ENCODE assay signal across 8 mouse cellular contexts in genomic region chr7:43422995-43423617, GRCm38 (mm10). TPM values are rescaled to one million over a fixed set of nuclear protein-coding genes. Genes with fewer than 3 reads are reported as not detected.
A peak's percentile ranks its signal among the peaks of the same experiment; 100 is the strongest.
DNase-seq lines count a peak whose midpoint lies in the region; ATAC-seq and TF ChIP-seq lines count a peak whose summit lies in the region.

No protein-coding gene starts in this region.

- 0 out of 2 replicates have a peak overlapping the region, but pooled peaks have one; percentile 5 for H3K4me3 ChIP-seq in hindbrain, embryonic 15.5 days

- no peak for DNase-seq in Patski (ENCODE audit: low read depth, low spot score)
- DNase-seq in cerebellum, postnatal 25 days, result peak; percentile 86 to 92
- peak; percentile 87 to 90 for DNase-seq in frontal cortex, postnatal 36 days (ENCODE audit: low spot score in 2 of 2)
- peak; percentile 74 to 81 for DNase-seq in layer of hippocampus, postnatal 36 days
- DNase-seq in lung, postnatal 36 days, result peak; percentile 92
- peak; percentile 54 for DNase-seq in retina, postnatal 7 days (ENCODE audit: low read depth, low spot score)
- peak; percentile 68 to 84 for DNase-seq in urinary bladder, adult 18-20 months (ENCODE audit: low spot score in 2 of 2)

- in situ Hi-C loops in Patski (cut with MboI; ENCODE audit: low pct_unique_long_range_greater_than_20kb), result no loop called here

- H3K27ac ChIP-seq in hindbrain, embryonic 15.5 days (replicated peaks), result no peak overlapping the region

- ATAC-seq in Patski, result peak; percentile 98
- ATAC-seq in hindbrain, embryonic 15.5 days (ENCODE audit: low FRiP score, low read depth), result peak; percentile 94

- no peaks in the 10 kb centered on the region for H3K36me3 ChIP-seq in hindbrain, embryonic 15.5 days

- peak overlapping the region; percentile 36 for H3K4me2 ChIP-seq in hindbrain, embryonic 15.5 days

- H3K9me3 ChIP-seq in hindbrain, embryonic 15.5 days, result no peaks in the 10 kb centered on the region

- H3K9ac ChIP-seq in hindbrain, embryonic 15.5 days, result no peak overlapping the region

- POLR2A ChIA-PET in Patski (lab: Charles Lee), result interaction anchor here (0.7 to 0.8 kb wide), 2 partner anchors 20 to 918 kb away, joined by 3 read pairs; partner anchors contain the start of gene Zfp141

- TF ChIP-seq CTCF in Patski (IDR thresholded peaks at IDR 0.05), result peak; percentile 95

- H3K4me1 ChIP-seq in hindbrain, embryonic 15.5 days (replicated peaks), result peaks cover 5% of the 10 kb centered on the region

- 18% methylated on average over 11 of the region's 11 CpGs for WGBS in hindbrain, embryonic 15.5 days

- H3K27me3 ChIP-seq in Patski, result no peaks in the 10 kb centered on the region
- H3K27me3 ChIP-seq in hindbrain, embryonic 15.5 days, result no peaks in the 10 kb centered on the region

- CTCF ChIA-PET in Patski (lab: Charles Lee), result interaction anchor here (0.6 to 3.4 kb wide), 15 partner anchors 8 to 114 kb away, joined by 3 to 17 read pairs (median 5); partner anchors contain the start of genes Etfb, Gm45233, Nkg7 and Vsig10l

RNA-seq across cellular contexts. Expression of gene Lim2, which starts 4.4 kb away (rescaled TPM):
- polyA plus RNA-seq in Patski (2021), result not detected
- not detected in 2 replicates for polyA plus RNA-seq in hindbrain, embryonic 15.5 days (2015; fragmentation: Nextera tagmentation; extraction: Ambion mirVana)
- not detected for total RNA-seq in layer of hippocampus, postnatal 36 days (2021)

RNA-seq across cellular contexts. Expression of gene Nkg7, which starts 13.8 kb away (rescaled TPM):
- 0.23 TPM for polyA plus RNA-seq in Patski (2021)
- polyA plus RNA-seq in hindbrain, embryonic 15.5 days (2015; fragmentation: Nextera tagmentation; extraction: Ambion mirVana), result not detected in 2 replicates
- total RNA-seq in layer of hippocampus, postnatal 36 days (2021), result not detected

RNA-seq across cellular contexts. Expression of gene Siglecg, which starts 15.1 kb away (rescaled TPM):
- 0.56 TPM for polyA plus RNA-seq in Patski (2021)
- polyA plus RNA-seq in hindbrain, embryonic 15.5 days (2015; fragmentation: Nextera tagmentation; extraction: Ambion mirVana), result 0.14 TPM in 1 of 2 replicates, not detected in the other
- not detected for total RNA-seq in layer of hippocampus, postnatal 36 days (2021)

RNA-seq across cellular contexts. Expression of gene Cldnd2, which starts 17.5 kb away (rescaled TPM):
- not detected for polyA plus RNA-seq in Patski (2021)
- polyA plus RNA-seq in hindbrain, embryonic 15.5 days (2015; fragmentation: Nextera tagmentation; extraction: Ambion mirVana), result not detected in 2 replicates
- not detected for total RNA-seq in layer of hippocampus, postnatal 36 days (2021)

RNA-seq across cellular contexts. Expression of gene Etfb, which starts 20.8 kb away (rescaled TPM):
- polyA plus RNA-seq in Patski (2021), result 214 TPM
- polyA plus RNA-seq in hindbrain, embryonic 15.5 days (2015; fragmentation: Nextera tagmentation; extraction: Ambion mirVana), result 129 and 138 TPM in 2 replicates
- 10 to 100 TPM; 68.4 to 74.4 TPM for total RNA-seq in layer of hippocampus, postnatal 36 days (2021)
